Mouse (Mus musculus): ENCODE data around the gene Cenpt. TPM values are rescaled to one million over a fixed set of nuclear protein-coding genes. Genes with fewer than 3 reads are reported as not detected.

The Cenpt gene
- total RNA-seq, 2 experiments from 2014 or later = 16.8 to 17.6 TPM

GRCm38 (mm10) chr8:105874301-105874700, 21.2 kb upstream of the Cenpt start:
- H3K27ac ChIP-seq = peak overlapping the region; percentile 84
- DNase-seq (ENCODE audit: extremely low spot score in 1 of 2, low spot score in 2 of 2) = no peak
- no peak for TF ChIP-seq CTCF (IDR thresholded peaks at IDR 0.05)
- intact Hi-C loops (cut with DNase I) = no loop called here
- no peak overlapping the region for H3K4me3 ChIP-seq

- no peak for DNase-seq (ENCODE audit: extremely low spot score in 1 of 2, low spot score in 2 of 2)
- Histone ChIP-seq H3K4me3 (no peak overlapping the region), H3K27ac (no peak overlapping the region)
- intact Hi-C loops (cut with DNase I) = no loop called here
- TF ChIP-seq CTCF (IDR thresholded peaks at IDR 0.05) = peak; percentile 33
Measured at GRCm38 (mm10) chr8:105866364-105867029, 13.4 kb upstream of the Cenpt start.

- no peak for DNase-seq (ENCODE audit: extremely low spot score in 1 of 2, low spot score in 2 of 2)
- intact Hi-C loops (cut with DNase I) = no loop called here
- Histone ChIP-seq H3K4me3 (peak overlapping the region; percentile 95), H3K27ac (no peak overlapping the region; the same call in 1 of the 2 replicates)
- TF ChIP-seq CTCF (IDR thresholded peaks at IDR 0.05) = peak; percentile 16
Measured at GRCm38 (mm10) chr8:105861951-105862350, 8.9 kb upstream of the Cenpt start.

DNA sequence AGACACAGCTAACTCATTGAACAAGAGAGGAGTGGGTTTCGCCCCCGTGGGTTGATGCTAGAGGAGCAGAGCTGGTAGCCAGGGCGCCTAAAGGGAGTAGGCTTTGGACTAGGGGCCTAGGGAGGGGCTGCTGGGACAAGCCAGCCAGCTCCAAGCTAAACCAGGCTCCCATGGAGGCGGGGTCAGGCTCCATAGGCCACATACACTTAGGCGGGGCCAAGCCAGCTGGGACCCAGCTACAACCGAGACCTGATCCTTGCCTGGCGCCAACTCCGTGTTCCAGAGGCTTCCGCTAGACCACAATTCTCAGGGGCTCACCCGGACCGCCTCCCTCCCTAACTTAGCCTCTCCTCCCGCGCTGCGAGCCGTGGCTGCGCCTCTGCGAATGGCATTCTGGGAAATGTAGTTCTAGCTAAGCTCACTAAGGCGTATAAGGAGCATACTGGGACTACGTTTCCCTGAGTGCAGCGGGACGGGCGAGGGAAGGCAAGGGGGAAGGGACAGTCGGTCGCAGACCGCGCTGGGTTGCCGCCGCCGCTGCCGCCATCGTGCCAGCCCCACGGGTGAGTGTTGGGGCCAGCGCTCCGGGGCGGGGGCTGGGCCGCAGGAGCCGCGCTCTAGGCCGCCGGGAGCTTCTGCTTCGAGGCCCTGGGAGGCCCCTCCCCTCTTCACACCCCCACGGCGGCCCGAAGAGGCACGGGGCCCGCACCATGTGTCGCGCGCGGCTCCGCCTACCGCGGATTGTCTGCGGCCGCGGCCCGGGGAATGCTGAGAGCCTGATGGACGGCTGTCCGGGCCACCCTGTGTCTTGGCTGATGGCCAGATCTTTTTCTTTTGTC, 7.3 kb upstream of the Cenpt start, which contains the start of gene Nutf2:
Gene Nutf2 (plus strand): TSS at position 438 of the 839 bp plus-strand sequence.
- H3K4me3 ChIP-seq = peak within 1 kb of the TSS; percentile 95
- TF ChIP-seq CTCF (IDR thresholded peaks at IDR 0.05) = no peak
- peak within 1 kb of the TSS; percentile 94 for H3K27ac ChIP-seq
- DNase-seq (ENCODE audit: extremely low spot score in 1 of 2, low spot score in 2 of 2) = peak; percentile 89 to 92
- intact Hi-C loops (cut with DNase I) = no loop called here

DNA sequence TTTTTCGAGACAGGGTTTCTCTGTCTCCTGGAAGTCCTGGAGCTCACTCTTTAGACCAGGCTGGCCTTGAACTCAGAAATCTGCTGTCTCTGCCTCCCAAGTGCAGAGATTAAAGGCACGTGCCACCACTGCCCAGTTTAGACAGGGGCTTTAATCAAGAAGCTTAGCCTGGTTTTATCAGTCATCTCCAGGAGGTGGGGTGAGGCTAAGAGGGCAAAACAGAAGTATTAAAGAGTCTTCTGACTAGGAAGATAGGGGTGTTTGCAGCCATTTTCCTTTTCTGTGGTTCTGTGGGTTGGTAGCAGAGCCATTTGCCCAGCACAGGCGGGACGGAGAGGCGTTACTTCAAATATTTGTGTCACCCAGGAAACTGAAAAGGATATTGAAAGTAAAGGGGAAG, 6.2 kb upstream of the Cenpt start:
- H3K27ac ChIP-seq = no peak overlapping the region
- H3K4me3 ChIP-seq = no peak overlapping the region; the same call in 1 of the 2 replicates
- no peak for DNase-seq (ENCODE audit: extremely low spot score in 1 of 2, low spot score in 2 of 2)
- intact Hi-C loops (cut with DNase I) = no loop called here
- TF ChIP-seq CTCF (IDR thresholded peaks at IDR 0.05) = no peak

GRCm38 (mm10) chr8:105858495-105858894, 5.4 kb upstream of the Cenpt start:
- no peak for DNase-seq (ENCODE audit: extremely low spot score in 1 of 2, low spot score in 2 of 2)
- intact Hi-C loops (cut with DNase I) = no loop called here
- Histone ChIP-seq H3K4me3 (no peak overlapping the region), H3K27ac (no peak overlapping the region)
- TF ChIP-seq CTCF (IDR thresholded peaks at IDR 0.05) = no peak

- TF ChIP-seq CTCF (IDR thresholded peaks at IDR 0.05) = no peak
- Histone ChIP-seq H3K27ac (peak overlapping the region; percentile 98), H3K4me3 (peak overlapping the region; percentile 67)
- intact Hi-C loops (cut with DNase I) = no loop called here
- DNase-seq (ENCODE audit: extremely low spot score in 1 of 2, low spot score in 2 of 2) = no peak
Measured at GRCm38 (mm10) chr8:105856168-105856835, 3.2 kb upstream of the Cenpt start.

DNA sequence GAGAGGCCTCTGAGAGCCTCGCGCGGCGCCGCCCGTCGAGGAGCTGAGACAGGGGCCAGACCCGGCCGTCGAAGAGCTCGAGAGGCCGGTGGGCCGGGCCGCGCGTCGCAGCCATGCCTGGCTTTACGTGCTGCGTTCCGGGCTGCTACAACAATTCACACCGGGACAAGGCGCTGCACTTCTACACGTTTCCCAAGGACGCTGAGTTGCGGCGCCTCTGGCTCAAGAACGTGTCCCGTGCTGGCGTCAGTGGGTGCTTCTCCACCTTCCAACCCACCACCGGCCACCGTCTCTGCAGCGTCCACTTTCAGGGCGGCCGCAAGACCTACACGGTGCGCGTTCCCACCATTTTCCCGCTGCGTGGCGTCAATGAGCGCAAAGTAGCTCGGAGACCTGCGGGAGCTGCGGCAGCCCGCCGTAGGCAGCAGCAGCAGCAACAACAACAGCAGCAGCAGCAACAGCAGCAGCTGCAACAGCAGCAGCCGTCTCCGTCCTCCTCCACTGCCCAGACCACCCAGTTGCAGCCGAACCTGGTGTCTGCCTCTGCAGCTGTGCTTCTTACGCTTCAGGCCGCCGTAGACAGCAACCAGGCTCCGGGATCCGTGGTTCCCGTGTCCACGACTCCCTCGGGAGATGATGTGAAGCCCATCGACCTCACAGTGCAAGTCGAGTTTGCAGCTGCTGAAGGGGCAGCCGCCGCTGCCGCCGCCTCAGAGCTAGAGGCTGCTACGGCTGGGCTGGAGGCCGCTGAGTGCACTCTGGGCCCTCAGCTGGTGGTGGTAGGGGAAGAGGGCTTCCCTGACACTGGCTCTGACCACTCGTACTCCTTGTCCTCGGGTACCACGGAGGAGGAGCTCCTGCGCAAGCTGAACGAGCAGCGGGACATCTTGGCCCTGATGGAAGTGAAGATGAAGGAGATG, 2.4 kb upstream of the Cenpt start:
- intact Hi-C loops (cut with DNase I) = loop anchor here (2.0 kb wide), 1 partner anchor 75 kb away; no protein-coding TSS in a partner anchor

DNA sequence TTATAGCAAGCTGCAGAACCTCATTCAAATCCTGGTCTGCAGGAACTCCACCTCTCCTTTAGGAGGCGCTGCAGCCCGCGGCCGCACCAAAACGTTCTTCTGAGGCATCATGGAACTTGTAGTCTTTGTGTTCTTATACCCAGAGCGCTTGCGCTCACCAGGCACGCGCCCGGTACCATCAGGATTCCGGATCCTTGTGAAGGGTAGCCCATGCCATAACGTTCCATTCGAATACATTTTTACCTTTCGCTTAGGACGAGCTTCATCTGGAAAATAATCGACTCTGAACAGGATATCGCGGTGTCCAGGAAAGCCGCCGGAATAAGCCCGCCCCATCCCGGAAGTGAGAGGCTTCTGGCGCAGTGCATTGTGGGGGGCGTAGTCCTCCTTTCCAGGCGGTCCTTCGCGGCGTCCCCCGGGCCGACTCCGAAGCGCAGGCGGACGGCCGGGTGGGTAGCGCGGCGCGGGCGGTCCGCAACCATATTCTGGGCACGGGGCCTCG, 1.7 kb upstream of the Cenpt start, which contains the start of gene Thap11:
Gene Thap11 (plus strand): TSS at position 418 of the 502 bp plus-strand sequence.
- peak within 1 kb of the TSS; percentile 67 for H3K4me3 ChIP-seq
- H3K27ac ChIP-seq = peak within 1 kb of the TSS; percentile 98
- DNase-seq (ENCODE audit: extremely low spot score in 1 of 2, low spot score in 2 of 2) = peak; percentile 88
- peak; percentile 90 for TF ChIP-seq CTCF (IDR thresholded peaks at IDR 0.05)
- intact Hi-C loops (cut with DNase I) = loop anchor here (2.0 to 5.0 kb wide), 3 partner anchors 76 to 158 kb away; partner anchors contain the start of gene Ddx28

More for the DNA sequence above, 2.4 kb upstream of the Cenpt start:
- H3K27ac ChIP-seq = peak overlapping the region; percentile 98
- H3K4me3 ChIP-seq = peak overlapping the region; percentile 67
- TF ChIP-seq CTCF (IDR thresholded peaks at IDR 0.05) = no peak
- DNase-seq (ENCODE audit: extremely low spot score in 1 of 2, low spot score in 2 of 2) = peak; percentile 56 to 57

GRCm38 (mm10) chr8:105854303-105854702, 1.2 kb upstream of the Cenpt start:
- TF ChIP-seq CTCF (IDR thresholded peaks at IDR 0.05) = no peak
- H3K27ac ChIP-seq = peak overlapping the region; percentile 45; the same call in 1 of the 2 replicates
- H3K4me3 ChIP-seq = no peak overlapping the region; the same call in none of the 2 replicates
- DNase-seq (ENCODE audit: extremely low spot score in 1 of 2, low spot score in 2 of 2) = no peak
- intact Hi-C loops (cut with DNase I) = loop anchor here (2.0 to 5.0 kb wide), 3 partner anchors 76 to 158 kb away; partner anchors contain the start of gene Ddx28

Measured in left cerebral cortex, adult 2 months (tissue).